Mouse (Mus musculus): ENCODE measurements around the gene Rhbdl3.

The Rhbdl3 gene

DNA sequence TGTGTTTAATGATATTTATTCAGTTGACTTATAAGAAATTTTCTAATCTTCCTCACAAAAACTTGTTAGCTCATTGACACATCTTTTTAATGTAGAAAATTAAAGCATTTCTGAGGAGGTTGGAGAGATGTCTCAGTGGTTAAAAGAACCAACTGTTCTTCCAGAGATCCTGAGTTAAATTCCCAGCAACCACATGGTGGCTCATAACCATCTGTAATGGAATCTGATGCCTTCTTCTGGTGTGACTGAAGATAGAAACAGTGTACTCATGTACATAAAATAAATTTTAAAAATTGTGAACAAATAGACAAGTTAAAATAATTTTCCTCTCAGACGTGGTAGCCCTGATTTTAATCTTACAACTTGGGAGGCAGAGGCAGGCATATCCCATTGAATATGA, 89.2 kb downstream of the Rhbdl3 start:
- no peak for DNase-seq

DNA sequence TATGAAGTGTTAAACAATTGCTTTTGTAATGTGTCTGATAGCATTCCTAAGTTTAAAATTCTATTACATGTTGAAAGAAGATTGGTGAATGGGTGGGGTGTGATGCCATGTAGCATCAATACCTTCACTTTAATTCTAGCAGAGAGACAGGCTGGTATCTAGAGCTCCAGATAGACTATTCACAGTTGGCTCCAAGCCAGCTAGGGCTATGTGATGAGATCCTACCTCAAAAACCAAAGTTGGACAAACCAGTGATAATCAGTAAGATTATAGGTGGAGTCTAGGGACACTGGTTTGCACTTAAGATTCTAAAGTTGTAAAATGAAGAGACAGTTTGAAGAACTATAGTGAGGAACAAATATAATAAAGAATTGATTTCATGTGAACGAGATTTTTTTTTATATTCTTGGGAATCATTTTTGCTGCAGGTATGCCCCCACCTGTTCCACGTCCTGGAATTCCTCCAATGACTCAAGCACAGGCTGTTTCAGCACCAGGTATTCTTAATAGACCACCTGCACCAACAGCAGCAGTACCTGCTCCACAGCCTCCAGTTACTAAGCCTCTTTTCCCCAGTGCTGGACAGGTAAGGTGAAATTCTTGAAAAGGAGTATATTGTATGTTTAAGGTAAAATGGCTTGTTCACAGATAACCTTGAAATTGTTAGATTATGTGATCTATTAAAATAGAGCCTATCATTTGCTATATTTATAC, 90.9 kb downstream of the Rhbdl3 start:
- no peak for DNase-seq

- no peak for DNase-seq
Measured at GRCm38 (mm10) chr11:80395930-80396329, 95.2 kb downstream of the Rhbdl3 start.

- DNase-seq = no peak
Measured at GRCm38 (mm10) chr11:80396617-80397016, 95.9 kb downstream of the Rhbdl3 start.

Measured in kidney, adult 18-20 months (tissue).